Comparison of ENCODE assay signal across 20 mouse cellular contexts in genomic region chr17:10463626-10464025, GRCm38 (mm10).
DNase-seq lines count a peak whose midpoint lies in the region; ATAC-seq lines count a peak whose summit lies in the region.
"Had no signal": no experiment of that assay in that cellular context is flagged by ENCODE, and none has a peak within 500 bp of the region (broad histone marks: within the 10 kb centered on the region; RNA-seq: fewer than 3 reads in every experiment).

No protein-coding gene starts in this region.

- H3K27ac ChIP-seq in lung, embryonic 16.5 days (ENCODE audit: low read length), result peak overlapping the region; percentile 84
- H3K27ac ChIP-seq in forebrain, embryonic 13.5 days, result no peak overlapping the region
- H3K27ac ChIP-seq in embryonic facial prominence, embryonic 10.5 days (replicated peaks), result no peak overlapping the region
- H3K27ac ChIP-seq: forebrain, embryonic 15.5 days; heart, adult 2 months; heart, embryonic 15.5 days; hindbrain, embryonic 10.5 days; hindbrain, embryonic 14.5 days had no signal

- peak; percentile 79 for ATAC-seq in lung, embryonic 16.5 days (ENCODE audit: low read depth)
- ATAC-seq in forebrain, embryonic 13.5 days, result no peak
- ATAC-seq: forebrain, embryonic 15.5 days had no signal

- no peak overlapping the region for H3K4me2 ChIP-seq in lung, embryonic 16.5 days (ENCODE audit: low read depth, low read length)
- H3K4me2 ChIP-seq in forebrain, embryonic 13.5 days, result no peak overlapping the region
- H3K4me2 ChIP-seq: forebrain, embryonic 15.5 days; heart, embryonic 11.5 days; heart, embryonic 15.5 days; hindbrain, embryonic 14.5 days had no signal

- peak; percentile 41 for DNase-seq in heart, adult 11 months
- no peak for DNase-seq in heart, postnatal 25 days (ENCODE audit: low spot score)
- DNase-seq in lung, postnatal 25 days (ENCODE audit: low spot score), result peak; percentile 82
- no peak for DNase-seq in Muller cell, postnatal 12 days (ENCODE audit: inconsistent ontology term)
- DNase-seq in embryonic facial prominence, embryonic 10.5 days (ENCODE audit: low spot score), result no peak
- DNase-seq: adrenal gland, adult 2 months; adrenal gland, postnatal 25 days; cerebellum, adult 18-20 months; cerebellum, adult 9-11 months; cerebellum, postnatal 36 days; gastrocnemius, postnatal 10 days; heart, postnatal 14 days had no signal

- no peaks in the 10 kb centered on the region for H3K36me3 ChIP-seq in lung, embryonic 16.5 days (ENCODE audit: control insufficient read depth, insufficient read depth, low read length)
- no peaks in the 10 kb centered on the region for H3K36me3 ChIP-seq in forebrain, embryonic 13.5 days (ENCODE audit: poor library complexity, severe bottlenecking)
- H3K36me3 ChIP-seq in embryonic facial prominence, embryonic 10.5 days (replicated peaks), result no peaks in the 10 kb centered on the region
- H3K36me3 ChIP-seq: forebrain, embryonic 15.5 days; heart, embryonic 15.5 days; hindbrain, embryonic 10.5 days had no signal

- WGBS in lung, embryonic 16.5 days, result 58% methylated on average over 3 of the region's 3 CpGs
- 93% methylated on average over 3 of the region's 3 CpGs for WGBS in forebrain, embryonic 13.5 days
- 89% methylated on average over 3 of the region's 3 CpGs for WGBS in embryonic facial prominence, embryonic 10.5 days

- intact Hi-C loops in heart, postnatal 25 days (cut with DNase I), result no loop called here

- no peak overlapping the region for H3K4me3 ChIP-seq in lung, embryonic 16.5 days (ENCODE audit: low read length)
- H3K4me3 ChIP-seq in forebrain, embryonic 13.5 days, result no peak overlapping the region
- H3K4me3 ChIP-seq in embryonic facial prominence, embryonic 10.5 days, result no peak overlapping the region
- H3K4me3 ChIP-seq: forebrain, embryonic 15.5 days; heart, adult 2 months; heart, embryonic 15.5 days; hindbrain, embryonic 10.5 days had no signal

- H3K27me3 ChIP-seq in lung, embryonic 16.5 days (ENCODE audit: control insufficient read depth, insufficient read depth, low read depth, low read length), result no peaks in the 10 kb centered on the region
- no peaks in the 10 kb centered on the region for H3K27me3 ChIP-seq in forebrain, embryonic 13.5 days
- no peaks in the 10 kb centered on the region for H3K27me3 ChIP-seq in embryonic facial prominence, embryonic 10.5 days (replicated peaks; ENCODE audit: low read depth, poor library complexity, severe bottlenecking)
- H3K27me3 ChIP-seq: forebrain, embryonic 15.5 days; heart, embryonic 15.5 days had no signal

- H3K9ac ChIP-seq in lung, embryonic 16.5 days (ENCODE audit: low read length), result no peak overlapping the region
- H3K9ac ChIP-seq in forebrain, embryonic 13.5 days, result no peak overlapping the region
- H3K9ac ChIP-seq: forebrain, embryonic 15.5 days; heart, embryonic 15.5 days; hindbrain, embryonic 14.5 days had no signal

- H3K4me1 ChIP-seq in lung, embryonic 16.5 days (replicated peaks; ENCODE audit: control insufficient read depth, insufficient read depth, low read length), result peaks cover 22% of the 10 kb centered on the region
- no peaks in the 10 kb centered on the region for H3K4me1 ChIP-seq in forebrain, embryonic 13.5 days
- no peaks in the 10 kb centered on the region for H3K4me1 ChIP-seq in embryonic facial prominence, embryonic 10.5 days
- H3K4me1 ChIP-seq: forebrain, embryonic 15.5 days had no signal

- no peaks in the 10 kb centered on the region for H3K9me3 ChIP-seq in lung, embryonic 16.5 days (ENCODE audit: control insufficient read depth, low read length)
- H3K9me3 ChIP-seq in forebrain, embryonic 13.5 days (replicated peaks), result no peaks in the 10 kb centered on the region
- H3K9me3 ChIP-seq in embryonic facial prominence, embryonic 10.5 days, result no peaks in the 10 kb centered on the region
- H3K9me3 ChIP-seq: forebrain, embryonic 15.5 days; heart, embryonic 15.5 days; hindbrain, embryonic 10.5 days had no signal

Comparison
In these comparisons a context has a peak if more than half of its experiments do, and no peak if none do; other contexts are left out.
1. DNase-seq: peak in heart, adult 11 months (single experiment) and lung, postnatal 25 days (single experiment); none in heart, postnatal 25 days (single experiment), Muller cell, postnatal 12 days (single experiment) and embryonic facial prominence, embryonic 10.5 days (single experiment).